Mouse (Mus musculus): Measurements from ENCODE around the gene Arhgef7. TPM values are rescaled to one million over a fixed set of nuclear protein-coding genes. Genes with fewer than 3 reads are reported as not detected.

Gene Arhgef7
- total and polyA plus RNA-seq, 2 experiments from 2014 or later = 49.2 to 77.1 TPM

DNA sequence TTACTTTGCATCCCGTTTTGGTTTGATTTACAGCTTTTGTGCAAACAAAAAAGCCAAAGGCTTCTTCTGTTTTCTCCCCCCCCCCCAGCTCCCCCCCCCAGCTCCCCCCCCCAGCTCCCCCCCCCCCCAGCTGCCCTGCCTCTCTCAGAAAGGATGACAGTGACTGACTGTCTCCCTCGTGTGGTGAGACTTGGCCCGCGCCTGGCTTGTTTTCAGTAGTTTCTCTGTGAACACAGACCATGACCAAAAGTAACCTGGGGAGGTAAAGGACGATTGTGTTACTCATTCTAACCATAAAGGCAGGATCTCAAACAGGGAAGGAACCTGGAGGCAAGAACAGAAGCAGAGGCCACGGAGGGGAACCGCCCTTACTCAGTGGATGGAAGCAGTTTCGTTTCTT lies 60.7 kb downstream of the Arhgef7 start:
- ATAC-seq (ENCODE audit: insufficient read depth, low read depth) (no peak), DNase-seq (ENCODE audit: low spot score) (no peak)
- H3K4me2 ChIP-seq (ENCODE audit: low read depth, low read length) = no peak overlapping the region
- H3K27me3 ChIP-seq (ENCODE audit: control insufficient read depth, insufficient read depth, low read length) = no peaks in the 10 kb centered on the region
- no peak overlapping the region for H3K4me3 ChIP-seq (ENCODE audit: low read depth, low read length)
- H3K9ac ChIP-seq (replicated peaks; ENCODE audit: low read depth, low read length) = no peak overlapping the region
- peak; percentile 61 for TF ChIP-seq CTCF (IDR thresholded peaks at IDR 0.05; ENCODE audit: low read depth)
- TF ChIP-seq EP300 (IDR thresholded peaks at IDR 0.05; ENCODE audit: low read depth) = no peak
- H3K9me3 ChIP-seq (replicated peaks; ENCODE audit: control insufficient read depth, low read length) = no peaks in the 10 kb centered on the region
- 0 out of 2 replicates have a peak, but pooled peaks cover 4% of the 10 kb centered on the region for H3K4me1 ChIP-seq (ENCODE audit: control insufficient read depth, insufficient read depth)
- no peak overlapping the region for H3K27ac ChIP-seq (ENCODE audit: low read depth)
- 58% methylated on average over 8 of the region's 8 CpGs for WGBS
- H3K36me3 ChIP-seq (replicated peaks; ENCODE audit: control insufficient read depth, insufficient read depth, low read length) = peaks cover 70% of the 10 kb centered on the region

DNA sequence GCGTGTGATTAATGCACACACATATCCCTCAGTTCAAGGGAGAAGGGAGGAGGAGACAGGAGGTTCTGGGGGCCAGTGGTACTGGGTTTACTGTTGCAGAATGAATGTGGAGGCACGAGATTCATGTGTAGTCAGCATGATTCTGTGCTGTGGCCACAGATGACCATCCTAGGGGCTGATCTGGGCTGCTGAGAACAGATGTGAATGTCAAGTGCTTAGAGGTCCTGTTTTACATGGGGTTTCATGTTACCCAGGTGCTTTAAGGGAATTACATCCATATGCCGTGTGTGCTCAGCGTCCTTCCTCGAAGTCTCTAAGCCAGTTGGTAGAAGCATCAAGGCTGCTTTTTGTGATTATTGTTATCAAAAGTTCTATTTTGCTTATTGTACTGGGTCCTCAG lies 61.6 kb downstream of the Arhgef7 start:
- TF ChIP-seq CTCF (IDR thresholded peaks at IDR 0.05; ENCODE audit: low read depth) (no peak), EP300 (IDR thresholded peaks at IDR 0.05; ENCODE audit: low read depth) (no peak)
- Histone ChIP-seq H3K36me3 (replicated peaks; ENCODE audit: control insufficient read depth, insufficient read depth, low read length) (peaks cover 63% of the 10 kb centered on the region), H3K4me1 (ENCODE audit: control insufficient read depth, insufficient read depth) (0 out of 2 replicates have a peak, but pooled peaks cover 4% of the 10 kb centered on the region), H3K9ac (replicated peaks; ENCODE audit: low read depth, low read length) (no peak overlapping the region), H3K4me2 (ENCODE audit: low read depth, low read length) (no peak overlapping the region), H3K4me3 (ENCODE audit: low read depth, low read length) (no peak overlapping the region), H3K27me3 (ENCODE audit: control insufficient read depth, insufficient read depth, low read length) (no peaks in the 10 kb centered on the region), H3K27ac (ENCODE audit: low read depth) (no peak overlapping the region), H3K9me3 (replicated peaks; ENCODE audit: control insufficient read depth, low read length) (no peaks in the 10 kb centered on the region)
- WGBS = 93% methylated on average over 5 of the region's 5 CpGs
- DNase-seq (ENCODE audit: low spot score) = no peak
- ATAC-seq (ENCODE audit: insufficient read depth, low read depth) = no peak

DNA sequence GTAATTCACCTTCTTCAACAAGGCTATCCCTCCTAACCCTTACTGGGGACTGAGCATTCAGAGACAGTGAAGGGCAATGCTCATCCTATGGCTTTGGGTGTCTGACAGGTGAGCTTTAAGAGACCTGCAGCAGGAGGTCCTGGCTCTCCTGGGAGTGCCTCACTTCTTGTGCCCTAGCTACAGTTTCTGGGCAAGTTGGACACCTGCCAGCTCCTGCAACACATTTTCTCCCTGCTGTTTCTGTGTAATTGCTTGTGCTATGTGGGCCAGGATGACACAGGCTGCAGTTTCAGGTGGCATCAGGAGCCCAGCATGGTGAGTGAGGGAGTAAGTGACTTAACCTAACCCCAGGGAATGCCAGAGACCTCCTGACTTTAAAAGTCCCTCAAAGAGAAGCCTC lies 67.4 kb downstream of the Arhgef7 start:
- TF ChIP-seq CTCF (IDR thresholded peaks at IDR 0.05; ENCODE audit: low read depth) (no peak), EP300 (IDR thresholded peaks at IDR 0.05; ENCODE audit: low read depth) (no peak)
- Histone ChIP-seq H3K9me3 (replicated peaks; ENCODE audit: control insufficient read depth, low read length) (no peaks in the 10 kb centered on the region), H3K36me3 (replicated peaks; ENCODE audit: control insufficient read depth, insufficient read depth, low read length) (peaks cover 71% of the 10 kb centered on the region), H3K27me3 (ENCODE audit: control insufficient read depth, insufficient read depth, low read length) (no peaks in the 10 kb centered on the region), H3K4me2 (ENCODE audit: low read depth, low read length) (no peak overlapping the region), H3K9ac (replicated peaks; ENCODE audit: low read depth, low read length) (no peak overlapping the region), H3K4me3 (ENCODE audit: low read depth, low read length) (no peak overlapping the region), H3K4me1 (ENCODE audit: control insufficient read depth, insufficient read depth) (peaks cover 11% of the 10 kb centered on the region; the same call in 1 of the 2 replicates), H3K27ac (ENCODE audit: low read depth) (no peak overlapping the region)
- DNase-seq (ENCODE audit: low spot score) (no peak), ATAC-seq (ENCODE audit: insufficient read depth, low read depth) (no peak)

- Histone ChIP-seq H3K27ac (ENCODE audit: low read depth) (no peak overlapping the region), H3K27me3 (ENCODE audit: control insufficient read depth, insufficient read depth, low read length) (no peaks in the 10 kb centered on the region), H3K4me2 (ENCODE audit: low read depth, low read length) (no peak overlapping the region), H3K9ac (replicated peaks; ENCODE audit: low read depth, low read length) (no peak overlapping the region), H3K9me3 (replicated peaks; ENCODE audit: control insufficient read depth, low read length) (no peaks in the 10 kb centered on the region), H3K4me1 (ENCODE audit: control insufficient read depth, insufficient read depth) (peaks cover 11% of the 10 kb centered on the region; the same call in 1 of the 2 replicates), H3K4me3 (ENCODE audit: low read depth, low read length) (no peak overlapping the region), H3K36me3 (replicated peaks; ENCODE audit: control insufficient read depth, insufficient read depth, low read length) (peaks cover 67% of the 10 kb centered on the region)
- DNase-seq (ENCODE audit: low spot score) = no peak
- WGBS = 72% methylated on average over 8 of the region's 8 CpGs
- TF ChIP-seq CTCF (IDR thresholded peaks at IDR 0.05; ENCODE audit: low read depth) (no peak), EP300 (IDR thresholded peaks at IDR 0.05; ENCODE audit: low read depth) (no peak)
- ATAC-seq (ENCODE audit: insufficient read depth, low read depth) = no peak
Measured at GRCm38 (mm10) chr8:11797128-11797527, 69.6 kb downstream of the Arhgef7 start.

- Histone ChIP-seq H3K4me1 (ENCODE audit: control insufficient read depth, insufficient read depth) (peaks cover 11% of the 10 kb centered on the region; the same call in 1 of the 2 replicates), H3K4me2 (ENCODE audit: low read depth, low read length) (no peak overlapping the region), H3K27ac (ENCODE audit: low read depth) (peak overlapping the region; percentile 55; the same call in 1 of the 2 replicates), H3K9ac (replicated peaks; ENCODE audit: low read depth, low read length) (no peak overlapping the region), H3K36me3 (replicated peaks; ENCODE audit: control insufficient read depth, insufficient read depth, low read length) (peaks cover 66% of the 10 kb centered on the region), H3K9me3 (replicated peaks; ENCODE audit: control insufficient read depth, low read length) (no peaks in the 10 kb centered on the region), H3K4me3 (ENCODE audit: low read depth, low read length) (no peak overlapping the region), H3K27me3 (ENCODE audit: control insufficient read depth, insufficient read depth, low read length) (no peaks in the 10 kb centered on the region)
- WGBS = 45% methylated on average over 14 of the region's 14 CpGs
- peak; percentile 48 for ATAC-seq (ENCODE audit: insufficient read depth, low read depth)
- DNase-seq (ENCODE audit: low spot score) = peak; percentile 33
- no peak for TF ChIP-seq EP300 (IDR thresholded peaks at IDR 0.05; ENCODE audit: low read depth)
- no peak for TF ChIP-seq CTCF (IDR thresholded peaks at IDR 0.05; ENCODE audit: low read depth)
Measured at GRCm38 (mm10) chr8:11797729-11798479, 70.4 kb downstream of the Arhgef7 start.
